Mouse (Mus musculus) stomach, postnatal 0 days (tissue): Measurements from ENCODE around the gene Flnb.

Source experiments
- CTCF ChIP-seq: IDR thresholded peaks from 2 replicates; pipeline ENCODE4 v1.5.1; 2016; ENCODE audit warnings: antibody characterized with exemption, low read depth, mild to moderate bottlenecking, moderate library complexity
- EP300 ChIP-seq: optimal IDR thresholded peaks from 2 replicates; pipeline ENCODE3; 2016; ENCODE audit warnings: antibody characterized with exemption

DNA sequence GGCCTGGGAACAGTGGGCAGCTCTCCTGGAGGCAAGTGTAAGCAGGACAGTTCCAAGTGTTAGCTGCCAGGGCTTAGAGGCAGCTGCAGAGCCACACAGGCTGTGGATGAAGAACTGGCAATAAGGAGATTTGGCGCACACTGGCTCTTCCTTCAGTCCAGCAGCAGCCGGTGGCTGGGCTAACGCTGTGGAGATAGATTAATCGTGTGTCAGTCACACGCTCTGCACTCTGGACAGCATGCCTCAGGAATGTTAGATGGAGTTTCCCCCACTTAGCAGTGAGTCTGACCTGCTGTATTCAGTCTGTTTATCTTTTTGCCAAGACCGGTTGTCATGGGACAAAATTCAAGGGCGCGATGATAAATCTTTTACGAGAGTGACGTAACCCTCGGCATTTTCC is 35.9 kb downstream of the Flnb start:
- TF ChIP-seq CTCF (no peak), EP300 (no peak)
